Mouse (Mus musculus) heart, adult 2 months (tissue): Measurements from ENCODE around the gene Pter.

Experiments used
- CTCF ChIP-seq: fragments of 200-600 bp; IDR thresholded peaks from 2 replicates; pipeline ENCODE4 v1.8.1; 2022; ENCODE audit warnings: antibody characterized with exemption, mild to moderate bottlenecking, moderate library complexity
- EP300 ChIP-seq: fragments of 200-500 bp; IDR thresholded peaks from 2 replicates; pipeline ENCODE4 v1.6.1; 2011; ENCODE audit warnings: low read depth, low read length, control low read depth; ENCODE audit not compliant: insufficient read depth
- POLR2A ChIP-seq: fragments of 200-500 bp; IDR thresholded peaks from 2 replicates; pipeline ENCODE4 v1.6.1; 2011; ENCODE audit warnings: mild to moderate bottlenecking, low read depth, low read length, control low read depth; ENCODE audit not compliant: insufficient read depth

DNA sequence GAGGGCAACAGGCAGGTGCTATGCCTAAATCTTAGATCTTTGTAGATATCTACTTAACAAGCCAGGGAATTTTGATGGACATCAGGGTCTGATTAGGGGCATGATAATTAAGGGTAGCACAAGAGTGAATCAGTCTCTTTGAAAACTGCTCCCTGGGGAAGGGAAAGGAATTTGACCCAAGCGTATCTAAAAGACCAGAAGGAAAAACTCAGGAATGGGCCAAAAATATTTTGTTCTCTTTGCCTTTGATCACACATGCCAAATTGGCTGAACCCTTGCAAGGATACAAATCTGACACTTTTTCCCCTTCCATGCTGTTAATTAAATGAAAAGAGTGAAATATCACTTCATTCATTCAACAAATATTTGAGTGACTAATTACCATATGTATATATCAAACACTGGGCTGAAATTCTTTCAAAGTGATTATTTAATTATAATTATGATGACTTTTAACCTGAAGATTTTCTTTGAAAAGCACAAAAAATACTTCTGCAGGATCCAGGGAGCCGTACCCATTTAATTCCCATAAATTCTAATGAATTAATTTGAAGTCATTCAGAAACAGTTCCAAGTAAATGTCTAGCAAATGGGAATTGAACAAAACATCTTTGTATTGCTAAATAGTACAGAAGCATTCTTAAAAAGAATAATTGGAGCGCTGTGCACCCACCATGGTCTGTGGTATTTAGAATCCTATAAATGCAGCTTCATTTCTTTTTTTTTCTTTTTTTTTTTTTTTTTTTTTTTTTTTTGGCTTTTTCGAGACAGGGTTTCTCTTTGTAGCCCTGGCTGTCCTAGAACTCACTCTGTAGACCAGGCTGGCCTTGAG, 61.3 kb downstream of the Pter start:
- no peak for TF ChIP-seq EP300
- TF ChIP-seq CTCF = no peak
- TF ChIP-seq POLR2A = no peak
